Mouse (Mus musculus) gastrocnemius, adult 8-10 months (tissue): ENCODE data around the gene Atg3. TPM values are rescaled to one million over a fixed set of nuclear protein-coding genes. Genes with fewer than 3 reads are reported as not detected.

Experiments
- DNase-seq, 2 experiments: peaks; one replicate each; pipeline ENCODE4 v3.0.0; 2022; ENCODE audit warnings: low spot score in 2 of 2
- total RNA-seq, 4 experiments: library from RNA; stranded (reverse); gene quantifications; 2 replicates each; pipeline ENCODE4 v1.2.4; 2022

The Atg3 gene
- 10 to 100 TPM; 20.5 to 23.3 (median 21.9) TPM for total RNA-seq

GRCm38 (mm10) chr16:45158522-45159388 lies at the start of gene Atg3, which contains the start of gene Slc35a5:
Gene Atg3 (plus strand): TSS chr16:45158785.
Gene Slc35a5 (minus strand): TSS chr16:45158706.
- DNase-seq, result peak; percentile 87 to 92

DNA sequence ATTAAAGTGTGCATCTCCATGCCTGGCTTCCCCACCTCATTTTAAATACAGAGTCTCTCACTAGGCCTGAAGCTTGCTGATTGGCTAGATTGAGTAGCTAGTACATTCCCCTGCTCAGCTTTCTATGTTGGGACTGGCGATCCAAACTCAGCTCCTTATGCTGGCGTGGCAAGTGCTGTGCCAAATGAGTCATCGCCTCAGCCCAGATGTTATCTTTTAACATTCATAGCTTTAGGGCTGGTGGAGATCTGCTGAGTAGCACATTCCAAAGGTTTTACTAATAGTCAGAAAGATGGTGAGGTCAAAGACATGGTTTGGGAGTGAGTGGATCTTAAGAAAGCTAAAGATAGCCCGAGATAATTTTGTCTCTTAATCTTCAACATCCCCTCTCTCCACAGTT lies 48.1 kb upstream of the Atg3 start:
- peak in 1 of 2 experiments; percentile 33 for DNase-seq

GRCm38 (mm10) chr16:45117200-45117599 lies 41.4 kb upstream of the Atg3 start:
- DNase-seq, result no peak

GRCm38 (mm10) chr16:45118760-45119159 lies 39.8 kb upstream of the Atg3 start:
- DNase-seq, result no peak

GRCm38 (mm10) chr16:45120844-45121425 lies 37.6 kb upstream of the Atg3 start:
- DNase-seq, result peak; percentile 55 to 69

DNA sequence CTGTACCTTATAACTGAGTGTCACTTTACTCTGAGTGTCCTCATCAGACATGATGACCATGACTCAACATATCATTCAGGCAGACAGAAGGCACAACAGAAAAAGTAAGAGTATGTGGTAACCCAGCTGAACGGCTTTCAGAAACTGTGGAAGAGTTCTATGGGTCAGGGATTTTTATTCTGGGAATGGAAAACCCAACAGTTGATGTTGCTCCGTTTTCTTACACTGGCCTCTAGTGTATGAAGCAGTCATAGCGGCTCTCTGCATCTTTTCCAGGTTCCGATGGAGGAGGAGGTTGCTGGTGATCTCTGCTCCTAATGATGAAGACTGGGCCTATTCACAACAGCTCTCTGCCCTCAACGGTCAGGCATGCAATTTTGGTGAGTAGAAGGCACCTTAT lies 36.0 kb upstream of the Atg3 start:
- no peak for DNase-seq

- DNase-seq, result no peak
Observed at GRCm38 (mm10) chr16:45124230-45125203, 34.1 kb upstream of the Atg3 start.

DNA sequence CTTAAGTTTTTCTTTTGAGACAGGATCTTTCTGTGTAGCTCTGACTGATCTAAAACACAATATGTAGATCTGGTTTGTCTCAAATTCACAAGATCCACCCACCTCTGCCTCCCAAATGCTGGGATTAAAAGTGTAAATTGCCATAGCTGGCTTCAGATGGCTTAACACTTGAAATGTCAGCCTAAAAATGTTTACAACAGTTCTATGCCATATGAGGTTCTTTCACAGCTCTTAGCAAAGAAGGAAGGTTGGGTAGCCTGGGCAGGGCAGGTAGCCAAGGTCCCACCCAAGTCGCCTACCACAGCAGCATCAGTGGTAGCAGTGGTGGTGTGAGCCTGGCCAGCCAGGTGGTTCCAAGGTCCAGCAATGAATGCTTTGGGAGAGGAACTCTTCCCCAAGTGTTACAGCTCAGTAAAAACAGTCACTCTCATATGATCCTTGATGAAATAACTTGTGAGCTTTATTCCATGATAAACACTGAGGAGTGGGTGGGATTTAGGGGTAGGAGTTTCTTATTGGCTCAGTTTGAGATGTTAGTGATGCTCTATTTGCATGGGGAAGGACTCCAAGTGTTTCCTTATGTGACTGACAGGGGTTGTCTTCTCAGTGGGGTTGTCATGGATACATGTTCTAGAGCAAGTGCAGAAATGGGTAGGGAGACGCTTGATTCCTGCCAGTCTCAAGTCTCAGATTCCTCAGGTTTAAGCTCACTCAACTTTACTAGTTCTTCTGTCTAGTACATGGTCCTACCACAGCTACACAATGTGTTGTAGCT lies 30.5 kb upstream of the Atg3 start:
- DNase-seq, result no peak

- DNase-seq, result no peak
Observed at GRCm38 (mm10) chr16:45141711-45142110, 16.9 kb upstream of the Atg3 start.

- no peak for DNase-seq
Observed at GRCm38 (mm10) chr16:45142565-45142964, 16.0 kb upstream of the Atg3 start.

GRCm38 (mm10) chr16:45145119-45145518 lies 13.5 kb upstream of the Atg3 start:
- DNase-seq, result no peak

- no peak for DNase-seq
Observed at GRCm38 (mm10) chr16:45148488-45149082, 10.0 kb upstream of the Atg3 start.

DNA sequence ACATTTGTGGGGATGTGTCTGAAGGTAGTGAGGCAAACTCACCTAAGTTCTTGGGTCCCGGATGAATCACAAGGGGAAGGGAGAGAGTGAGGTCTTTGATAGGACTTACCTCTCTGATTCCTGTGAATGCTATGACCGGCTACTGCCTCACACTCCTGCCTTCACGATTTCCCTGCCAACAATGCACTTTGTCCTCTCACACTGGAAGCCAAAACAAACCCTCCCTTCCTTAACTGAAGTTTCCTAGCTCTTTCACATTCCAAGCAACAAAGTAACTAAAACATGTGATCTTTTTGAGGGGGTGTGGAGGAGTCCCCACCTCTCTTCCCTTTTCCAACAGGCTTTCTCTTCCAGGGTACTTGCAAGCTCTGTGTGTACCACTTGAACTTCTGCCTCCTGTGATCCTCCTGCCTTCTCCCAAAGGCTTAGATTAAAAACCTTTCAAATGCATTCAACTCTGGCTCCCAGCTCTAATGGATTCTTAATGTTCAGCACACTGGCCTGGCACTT lies 3.8 kb upstream of the Atg3 start:
- no peak for DNase-seq

- peak; percentile 38 to 55 for DNase-seq
Observed at GRCm38 (mm10) chr16:45158136-45158521, 456 bp upstream of the Atg3 start.

DNA sequence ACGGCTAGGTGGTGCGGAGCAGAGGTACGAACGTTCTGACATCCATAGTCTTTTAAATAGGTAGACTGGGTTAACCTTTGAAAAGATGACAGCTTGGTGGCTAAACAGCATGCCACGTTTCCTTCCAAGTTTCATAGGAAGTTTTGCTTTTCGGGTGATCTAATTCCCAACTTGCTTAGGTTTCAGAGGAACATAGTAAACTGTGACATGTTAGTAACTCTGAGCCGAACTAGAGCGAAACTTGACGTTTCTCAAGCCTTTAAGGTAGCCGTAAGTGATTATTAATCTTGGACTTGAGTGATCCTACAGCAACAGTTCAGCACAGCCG lies 768 bp downstream of the Atg3 start:
- DNase-seq, result no peak

DNA sequence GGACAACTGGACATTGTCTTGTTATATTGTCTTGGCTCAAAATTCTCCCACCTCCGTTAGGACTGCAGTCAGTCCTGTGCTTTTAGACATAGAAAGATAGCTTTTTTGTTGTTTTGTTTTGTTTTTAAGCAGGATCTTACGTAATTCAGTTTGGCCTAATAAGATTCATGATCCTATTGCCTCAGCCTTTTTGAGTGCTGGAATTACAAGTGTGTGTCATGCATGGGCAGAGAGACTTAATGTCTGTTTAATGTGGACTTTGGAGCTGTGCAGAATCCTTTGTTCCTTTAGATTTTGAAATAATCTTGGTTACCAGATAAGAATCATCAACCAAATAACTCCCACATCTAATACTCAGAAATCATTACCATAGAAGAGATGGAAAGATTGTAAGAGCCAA lies 20.0 kb downstream of the Atg3 start:
- no peak for DNase-seq

- no peak for DNase-seq
Observed at GRCm38 (mm10) chr16:45181824-45182223, 23.2 kb downstream of the Atg3 start.

DNA sequence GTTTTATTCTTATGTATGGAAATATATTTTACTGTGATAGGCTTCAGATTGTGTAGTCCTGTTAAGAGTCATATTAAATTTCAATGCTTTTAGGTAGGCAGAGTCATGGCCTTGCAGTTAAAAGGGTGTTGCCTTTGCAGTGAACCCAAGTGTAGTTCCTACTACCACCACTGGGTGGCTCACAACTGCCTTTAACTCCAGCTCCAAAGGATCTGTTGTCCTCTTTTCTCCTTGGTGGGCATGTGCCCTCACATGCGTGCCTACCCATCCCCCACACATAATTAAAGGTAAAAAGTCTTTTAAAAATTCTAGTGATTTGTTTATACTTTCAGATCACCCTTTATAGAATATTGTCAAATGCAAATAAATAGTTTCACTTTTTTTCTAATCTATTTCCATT lies 34.0 kb downstream of the Atg3 start:
- peak; percentile 35 to 51 for DNase-seq

GRCm38 (mm10) chr16:45196816-45197215 lies 38.2 kb downstream of the Atg3 start:
- no peak for DNase-seq

GRCm38 (mm10) chr16:45201395-45201794 lies 42.8 kb downstream of the Atg3 start:
- DNase-seq, result no peak
